Mouse (Mus musculus) brain, embryonic 14.5 days (tissue): ENCODE results near the gene Prox1. TPM values are rescaled to one million over a fixed set of nuclear protein-coding genes. Genes with fewer than 3 reads are reported as not detected.
A peak's percentile ranks its signal among the peaks of the same experiment; 100 is the strongest.

ENCODE experiments used
- DNase-seq: peaks from one replicate; pipeline ENCODE4 v3.0.0-alpha.2; 2011; ENCODE audit warnings: low read depth
- CTCF ChIP-seq: fragments of 200-500 bp; IDR thresholded peaks from 2 replicates; pipeline ENCODE4 v1.5.1; 2012; ENCODE audit warnings: inconsistent platforms, mild to moderate bottlenecking, moderate library complexity, borderline replicate concordance; ENCODE audit not compliant: insufficient read depth, insufficient read length; ENCODE audit errors: extremely low read depth
- POLR2A ChIP-seq: fragments of 200-500 bp; IDR thresholded peaks from 2 replicates; pipeline ENCODE4 v1.6.1; 2012; ENCODE audit warnings: mild to moderate bottlenecking, inconsistent platforms, borderline replicate concordance; ENCODE audit not compliant: poor library complexity, insufficient read depth, insufficient read length, severe bottlenecking; ENCODE audit errors: extremely low read depth
- polyA plus RNA-seq: library from polyadenylated mRNA; depleted of rRNA; stranded (reverse); fragments of >200 nt; gene quantifications from 2 replicates; pipeline ENCODE4 v1.2.3, GENCODE M21; 2012

Gene Prox1
- polyA plus RNA-seq, 1 experiment, result 14.5 TPM

GRCm38 (mm10) chr1:190190231-190190965 lies 19.9 kb upstream of the Prox1 start:
- TF ChIP-seq POLR2A, result no peak
- no peak for TF ChIP-seq CTCF
- peak; percentile 96 for DNase-seq

GRCm38 (mm10) chr1:190189125-190189524 lies 18.6 kb upstream of the Prox1 start:
- TF ChIP-seq POLR2A, result no peak
- TF ChIP-seq CTCF, result no peak
- no peak for DNase-seq

DNA sequence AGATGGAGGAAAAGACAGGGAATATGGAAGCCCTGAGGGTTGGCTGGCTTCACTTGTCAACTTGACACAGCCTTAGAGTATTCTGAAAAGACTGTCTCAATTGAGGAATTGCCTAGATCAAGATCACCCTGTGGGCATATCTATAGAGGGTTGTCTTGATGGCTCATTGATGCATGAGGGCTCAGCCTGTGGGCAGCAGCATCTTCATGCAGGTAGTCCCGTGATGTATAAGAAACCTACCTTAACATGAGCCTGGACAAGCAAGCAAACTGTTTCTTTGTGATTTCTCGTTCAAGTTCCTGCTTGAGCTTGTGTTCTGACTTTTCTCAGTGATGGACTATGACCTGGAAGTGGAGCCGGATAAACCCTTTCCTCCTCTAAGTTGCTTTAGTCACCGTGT lies 15.8 kb upstream of the Prox1 start:
- TF ChIP-seq CTCF (no peak), POLR2A (no peak)
- no peak for DNase-seq

DNA sequence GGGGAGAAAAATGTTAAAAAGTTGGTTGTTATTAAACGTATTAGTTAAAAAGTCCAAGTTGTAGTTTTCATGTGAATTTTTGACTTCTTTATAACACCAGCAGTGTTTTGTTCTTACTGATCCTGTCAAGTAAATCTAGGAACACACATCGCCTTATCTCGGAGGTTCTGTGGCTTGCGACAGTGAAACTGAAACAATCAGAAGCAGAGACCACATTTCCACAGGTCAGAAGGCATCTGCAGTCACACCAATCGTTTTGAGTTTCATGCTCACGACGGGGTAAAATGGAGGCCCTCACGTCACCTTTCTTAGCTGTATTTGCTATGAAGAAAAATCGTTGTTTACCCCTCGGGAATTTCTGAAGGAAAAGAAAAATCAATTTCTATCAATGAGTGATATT lies 14.8 kb upstream of the Prox1 start:
- no peak for DNase-seq
- TF ChIP-seq POLR2A, result no peak

DNA sequence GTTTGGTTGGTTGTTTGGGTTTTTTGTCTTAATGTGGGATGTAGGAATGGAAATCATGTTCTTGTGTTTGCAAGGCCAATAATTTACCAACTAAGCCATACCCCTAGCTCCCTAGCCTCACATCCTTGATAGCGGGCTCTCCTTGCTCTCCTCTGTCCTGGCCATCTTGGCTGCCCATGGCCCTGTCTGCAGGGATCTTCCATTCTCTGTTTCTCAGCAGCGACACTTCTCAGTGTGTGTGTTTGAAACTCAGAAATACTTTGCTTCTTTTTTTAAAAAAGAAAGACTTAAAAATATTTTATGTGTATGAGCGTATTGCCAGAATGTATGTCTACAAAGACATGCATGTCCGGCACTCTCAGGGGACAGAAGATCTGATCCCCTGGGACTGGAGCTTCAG lies 13.1 kb upstream of the Prox1 start:
- TF ChIP-seq CTCF (no peak), POLR2A (no peak)
- DNase-seq, result no peak

- DNase-seq, result no peak
- TF ChIP-seq CTCF (peak; percentile 7; the same call in 1 of the 2 replicates), POLR2A (no peak)
Measured at GRCm38 (mm10) chr1:190181765-190182164, 11.3 kb upstream of the Prox1 start.

DNA sequence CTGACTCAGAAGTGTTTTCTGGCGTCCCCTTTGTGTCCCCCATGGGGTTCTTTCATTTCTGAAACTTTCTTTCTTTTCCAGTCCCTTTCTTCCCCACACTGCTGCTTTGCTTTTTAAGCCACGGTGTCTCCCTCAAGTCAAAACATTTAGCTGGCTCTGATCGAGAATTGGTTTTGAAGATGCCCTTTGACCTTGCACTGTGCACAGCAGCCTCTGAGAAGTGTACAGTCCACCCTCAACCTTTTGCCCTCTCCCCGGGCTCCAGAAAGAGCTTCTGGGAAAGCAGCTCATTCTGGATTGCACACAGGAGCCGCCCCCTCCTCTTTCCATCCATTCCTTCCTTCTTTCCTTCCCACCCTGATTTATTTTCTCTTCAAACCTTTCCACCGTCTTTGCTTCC lies 10.3 kb upstream of the Prox1 start:
- TF ChIP-seq CTCF (no peak), POLR2A (no peak)

GRCm38 (mm10) chr1:190176961-190177360 lies 6.4 kb upstream of the Prox1 start:
- TF ChIP-seq CTCF (no peak), POLR2A (no peak)

More for the DNA sequence above, 10.3 kb upstream of the Prox1 start:
- no peak for DNase-seq

DNA sequence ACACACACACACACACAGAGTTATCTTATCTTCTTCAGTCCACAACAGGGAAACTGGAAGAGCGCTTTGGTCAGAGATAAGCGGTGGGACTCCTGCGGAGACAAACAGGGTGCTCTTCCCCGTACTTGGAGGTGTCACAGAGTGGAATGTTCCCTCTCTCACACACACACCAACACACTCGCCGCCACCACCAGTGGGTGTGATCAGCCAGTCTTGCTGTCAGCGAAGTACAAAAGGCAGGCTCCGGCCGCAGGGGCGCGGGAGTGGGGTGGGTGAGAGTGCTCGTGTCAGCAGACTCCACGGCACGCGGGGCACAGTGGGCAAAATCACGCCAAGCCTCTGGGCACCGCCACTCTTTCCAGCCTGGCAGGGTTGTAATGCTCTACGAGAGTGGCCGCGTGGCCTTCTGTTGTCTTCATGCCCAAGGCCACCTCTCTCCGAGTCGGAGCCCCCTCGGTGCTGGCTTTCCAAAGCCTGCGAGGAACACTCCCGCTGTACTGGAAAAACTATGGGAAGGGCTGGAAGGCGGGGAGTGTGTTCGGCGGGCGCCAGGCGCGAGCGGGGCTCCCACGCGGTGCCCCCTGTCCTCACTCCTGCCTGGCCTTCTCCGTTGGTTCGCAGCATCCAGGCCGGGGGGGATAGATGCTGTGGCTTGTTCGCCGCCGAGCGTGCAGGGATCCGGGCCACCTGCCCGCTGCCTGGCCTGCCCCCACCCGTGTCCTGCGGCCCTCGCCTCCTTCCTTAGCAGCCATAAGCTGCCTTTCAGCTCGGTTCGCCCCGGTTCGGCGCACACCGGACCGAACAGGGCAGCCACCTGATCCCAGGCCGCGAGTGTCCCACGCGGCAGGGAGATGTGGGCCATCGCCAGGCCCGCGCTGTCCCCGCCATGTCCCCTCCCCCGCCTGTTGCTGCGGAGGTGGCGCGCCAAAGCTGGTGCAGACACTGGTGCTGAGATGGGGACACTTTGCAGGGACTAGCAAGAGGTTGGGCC lies 4.5 kb upstream of the Prox1 start:
- TF ChIP-seq POLR2A (no peak), CTCF (no peak)
- DNase-seq, result peak; percentile 47

More at GRCm38 (mm10) chr1:190176961-190177360, 6.4 kb upstream of the Prox1 start:
- DNase-seq, result no peak

GRCm38 (mm10) chr1:190174231-190174630 lies 3.7 kb upstream of the Prox1 start:
- TF ChIP-seq POLR2A, result no peak
- no peak for TF ChIP-seq CTCF
- peak; percentile 81 for DNase-seq

DNA sequence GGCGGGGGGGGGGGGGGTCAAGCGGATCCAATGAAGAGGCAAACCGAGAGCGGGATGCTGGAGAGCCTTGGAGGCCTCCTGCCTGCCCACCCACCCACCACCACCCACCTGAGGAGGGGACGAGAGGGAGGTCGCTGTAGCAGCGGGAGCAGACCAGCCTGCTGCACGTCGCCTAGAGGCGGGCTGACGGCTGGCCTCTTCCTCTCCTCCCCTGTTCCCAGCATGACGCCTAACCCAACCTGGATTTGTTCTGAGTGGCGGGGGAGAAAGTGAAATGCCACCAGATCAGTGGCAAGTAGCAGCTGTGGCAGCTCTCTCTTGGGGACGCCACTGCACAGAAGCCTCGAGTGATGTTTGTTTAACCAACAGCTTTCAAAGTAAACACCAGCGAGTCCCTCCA lies 3.1 kb upstream of the Prox1 start:
- DNase-seq, result peak; percentile 44
- TF ChIP-seq POLR2A, result no peak
- TF ChIP-seq CTCF, result no peak
